Mouse (Mus musculus): ENCODE measurements at regions not wholly inside any gene's neighbourhood (a gene's known extent, or its start where the extent isn't known, plus 50 kb on each side); places are given as distances from the start of the nearest gene placed in this dataset.

DNA sequence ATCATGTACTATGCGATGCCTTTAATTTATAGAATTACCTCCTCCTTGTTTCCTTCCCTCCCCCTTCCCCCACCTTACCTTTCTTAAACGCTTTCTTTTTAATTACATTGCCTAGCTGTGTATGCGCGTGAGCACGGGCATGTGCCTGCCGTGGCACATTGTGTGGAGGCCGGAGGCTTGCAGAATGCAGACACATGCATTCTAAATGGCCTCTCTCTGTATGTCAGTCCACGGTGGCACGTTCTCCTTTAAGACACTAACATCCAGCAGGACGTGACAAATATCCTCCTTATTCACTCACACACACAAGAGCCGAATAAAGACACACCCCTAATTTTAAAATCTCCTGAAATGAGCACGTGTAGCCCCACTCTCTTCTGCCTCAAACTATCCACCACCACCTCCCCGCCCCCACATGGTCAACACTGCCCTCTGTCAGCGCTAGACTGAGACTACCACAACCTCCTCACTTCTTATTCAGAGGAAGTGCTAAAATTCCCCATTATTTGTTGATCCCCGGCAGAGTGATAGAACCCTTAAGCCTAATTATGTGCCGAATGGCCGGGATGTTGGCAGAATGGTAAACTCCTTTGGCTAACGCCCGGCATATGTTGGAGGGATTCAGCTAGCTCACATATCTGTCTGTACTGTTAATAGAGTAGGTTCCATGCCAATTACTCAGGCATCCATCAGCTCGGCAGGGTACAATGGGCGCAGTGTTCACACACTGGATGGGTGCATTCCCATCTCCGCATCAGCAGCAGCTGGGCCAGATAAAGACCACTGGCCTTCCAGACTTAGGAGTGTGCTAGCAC is 70.5 kb upstream of the Zfp217 start:
- DNase-seq (ENCODE audit: low read depth): peak; percentile 76

DNA sequence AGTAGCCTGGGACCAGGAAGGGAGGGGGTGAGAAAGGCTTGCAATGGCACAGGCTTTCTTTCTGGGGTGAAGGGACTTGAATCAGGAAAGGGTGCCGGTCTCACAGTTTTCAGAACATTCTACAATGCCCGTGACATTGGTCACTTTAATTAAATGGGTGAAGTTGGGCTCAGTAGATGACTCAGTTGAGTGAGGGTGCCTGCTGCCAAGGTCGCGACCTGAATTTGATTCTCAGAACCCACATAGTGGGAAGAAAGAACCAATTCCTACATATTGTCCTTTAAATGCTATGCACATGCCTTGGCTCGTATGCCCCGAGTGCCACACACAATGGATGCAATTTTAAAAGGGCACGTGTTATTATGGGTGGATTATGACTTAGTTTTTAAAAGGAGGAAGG is 68.4 kb upstream of the Zfp217 start:
- no peak for DNase-seq (ENCODE audit: low read depth)

DNA sequence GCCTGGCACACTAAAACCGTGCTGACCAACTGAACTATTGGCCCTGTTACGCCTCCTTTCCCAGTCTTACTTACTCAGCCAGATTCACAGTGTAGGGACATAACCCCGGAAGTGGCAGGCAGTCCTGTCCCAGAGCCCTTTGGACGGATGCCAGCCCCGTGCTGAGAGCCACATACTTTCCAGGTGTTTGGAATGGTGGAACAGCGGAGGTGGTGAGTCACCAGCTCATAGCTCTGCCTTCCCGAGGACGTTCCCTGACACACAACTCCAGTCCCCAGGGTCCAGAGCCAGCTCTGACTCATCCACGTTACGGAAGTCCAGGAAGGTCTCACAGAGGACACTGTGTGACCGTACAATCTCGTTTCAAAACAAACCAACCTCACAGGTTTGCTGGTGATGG is 61.2 kb upstream of the Zfp217 start:
- DNase-seq (ENCODE audit: low read depth): no peak

DNA sequence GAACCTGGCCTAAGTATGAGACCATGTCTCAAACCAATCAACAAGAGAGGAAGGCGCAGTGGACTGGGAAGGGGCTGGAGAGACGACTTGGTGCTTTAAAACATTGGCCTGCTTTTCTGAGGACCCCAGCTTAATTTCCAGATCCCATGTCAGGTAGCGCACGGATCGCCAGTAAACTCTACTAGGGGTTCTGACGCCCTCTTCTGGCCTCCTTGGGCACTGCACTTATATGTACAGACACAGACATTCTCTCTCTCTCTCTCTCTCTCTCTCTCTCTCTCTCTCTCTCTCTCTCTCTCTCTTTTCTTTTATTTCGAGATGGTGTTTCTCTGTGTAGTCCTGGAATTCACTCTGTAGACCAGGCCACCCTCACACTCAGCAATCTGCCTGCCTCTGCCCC is 60.0 kb upstream of the Zfp217 start:
- DNase-seq (ENCODE audit: low read depth): peak; percentile 58

DNA sequence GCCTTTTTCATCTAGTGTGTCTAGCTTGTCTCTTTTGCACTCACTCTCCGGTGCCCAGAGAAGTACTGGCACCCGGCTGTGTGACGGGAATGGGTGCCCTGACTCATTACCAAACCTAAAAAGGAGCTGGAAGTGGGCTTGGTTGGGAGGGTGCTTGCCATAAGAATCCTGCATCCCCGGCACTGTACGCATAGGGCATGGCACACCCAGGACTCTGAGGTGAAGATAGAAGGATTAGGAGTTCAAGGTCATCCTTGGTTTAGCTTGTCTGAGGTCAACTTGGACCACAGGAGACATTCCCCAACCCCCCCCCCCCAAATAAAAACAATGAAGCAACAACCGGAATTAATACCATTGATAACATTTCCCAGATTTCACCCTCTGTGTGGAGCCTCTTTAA is 59.5 kb upstream of the Zfp217 start:
- no peak for DNase-seq (ENCODE audit: low read depth)

DNA sequence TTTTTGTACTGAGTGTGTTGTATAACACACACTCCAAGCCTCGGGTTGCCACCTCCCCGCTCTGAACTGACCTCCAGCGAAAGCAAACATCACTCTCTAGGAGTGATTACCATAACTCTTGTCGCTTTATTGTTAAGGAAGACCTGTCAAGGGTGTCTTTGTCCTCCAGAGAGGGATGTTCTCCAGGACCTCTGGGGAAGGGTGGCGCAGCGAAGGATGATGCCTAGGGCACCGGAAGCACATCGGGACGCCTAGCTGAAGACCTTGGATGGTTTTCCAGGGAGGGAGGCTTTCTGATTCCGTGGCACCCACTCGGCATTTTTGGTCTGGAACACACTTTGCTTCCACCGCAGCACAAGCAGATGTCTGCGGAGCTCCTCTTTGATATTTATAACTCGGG is 59.0 kb upstream of the Zfp217 start:
- no peak for DNase-seq (ENCODE audit: low read depth)

DNA sequence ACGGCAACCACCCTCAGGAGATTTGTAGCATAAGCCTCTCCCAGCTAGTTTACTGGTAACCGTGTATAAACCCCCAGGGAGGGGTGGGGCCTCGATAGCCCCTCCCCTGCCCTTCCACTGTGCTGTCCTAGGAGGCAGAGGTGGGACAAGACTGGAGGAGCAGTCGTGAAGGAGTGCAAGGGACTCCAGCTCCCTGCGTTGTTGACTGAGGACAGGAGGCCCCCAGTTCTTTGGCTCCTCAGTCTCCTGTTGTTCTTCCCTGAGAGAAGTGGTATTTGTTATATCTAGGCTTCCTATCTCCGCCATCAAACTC is 58.5 kb upstream of the Zfp217 start:
- peak; percentile 67 for DNase-seq (ENCODE audit: low read depth)

DNA sequence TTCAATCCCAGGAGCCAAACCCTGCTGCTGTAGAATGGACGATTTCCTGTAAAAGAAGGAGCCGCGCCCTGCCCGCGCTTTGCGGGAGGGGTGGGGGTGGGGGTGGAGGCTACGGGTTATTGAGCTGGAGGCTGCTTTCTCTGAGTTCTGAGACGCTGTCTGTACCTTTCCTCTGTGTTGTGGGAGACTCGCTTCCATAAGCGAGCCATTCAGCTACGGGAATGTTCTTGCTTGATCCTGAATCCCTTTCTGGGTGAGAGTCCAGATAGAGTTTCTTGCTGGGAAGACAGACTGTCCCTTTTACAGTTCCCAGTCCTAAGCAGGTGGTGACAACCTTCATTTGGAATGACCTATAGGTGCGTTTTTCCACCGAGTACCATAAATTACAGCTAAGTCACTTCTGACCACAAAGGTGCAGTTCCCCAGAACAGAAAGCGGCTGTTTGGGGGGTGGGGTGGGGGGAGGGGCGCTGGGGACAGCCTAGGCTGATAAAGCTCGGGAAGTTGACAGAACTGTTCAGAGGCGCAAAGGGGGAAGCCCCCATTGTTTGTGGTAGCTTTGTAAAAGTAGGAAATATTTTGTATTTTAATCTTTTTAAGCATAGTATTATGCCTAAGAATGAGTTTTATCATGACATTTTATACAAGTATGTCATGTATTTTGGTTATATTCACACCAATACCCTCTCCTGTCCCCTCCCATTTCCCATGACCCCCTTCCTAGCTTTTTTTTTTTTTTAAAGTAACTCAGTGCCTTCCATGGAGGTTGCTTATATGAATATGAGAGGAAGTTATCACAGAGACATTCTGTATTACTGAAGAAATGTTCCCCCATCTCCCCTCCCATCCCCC is 57.9 kb upstream of the Zfp217 start:
- peak; percentile 81 for DNase-seq (ENCODE audit: low read depth)

DNA sequence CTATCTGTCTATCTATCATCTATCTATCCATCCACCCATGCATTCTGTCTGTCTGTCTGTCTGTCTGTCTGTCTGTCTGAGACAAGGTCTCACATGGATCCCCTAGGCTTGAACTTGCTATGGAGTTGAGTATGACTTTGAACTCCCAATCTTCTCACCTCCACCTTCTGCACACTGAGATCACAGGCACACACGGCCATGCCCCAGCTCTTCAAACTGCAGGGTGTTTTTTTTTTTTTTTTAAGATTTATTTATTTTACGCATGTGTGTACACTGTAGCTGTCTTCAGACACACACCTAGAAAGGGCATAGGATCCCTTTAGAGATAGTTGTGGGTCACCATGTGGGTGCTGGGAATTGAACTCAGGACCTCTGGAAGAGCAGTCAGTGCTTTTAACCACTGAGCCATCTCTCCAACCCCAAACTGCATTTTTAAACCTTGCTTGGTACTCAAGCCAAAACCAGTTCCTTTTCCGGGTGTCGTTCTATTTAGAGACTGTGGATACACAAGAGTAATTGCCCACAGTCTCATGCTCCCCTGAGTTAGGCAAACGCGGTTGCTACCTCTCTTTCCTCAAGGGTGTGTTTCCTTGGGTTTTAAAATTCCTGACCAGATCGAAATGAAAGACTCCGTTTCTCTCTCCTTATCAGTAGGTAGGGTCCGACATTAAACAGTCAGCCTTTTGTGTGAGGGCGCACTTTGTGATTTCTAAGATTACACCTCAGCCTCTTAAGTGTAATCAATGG is 57.0 kb upstream of the Zfp217 start:
- peak; percentile 72 for DNase-seq (ENCODE audit: low read depth)

DNA sequence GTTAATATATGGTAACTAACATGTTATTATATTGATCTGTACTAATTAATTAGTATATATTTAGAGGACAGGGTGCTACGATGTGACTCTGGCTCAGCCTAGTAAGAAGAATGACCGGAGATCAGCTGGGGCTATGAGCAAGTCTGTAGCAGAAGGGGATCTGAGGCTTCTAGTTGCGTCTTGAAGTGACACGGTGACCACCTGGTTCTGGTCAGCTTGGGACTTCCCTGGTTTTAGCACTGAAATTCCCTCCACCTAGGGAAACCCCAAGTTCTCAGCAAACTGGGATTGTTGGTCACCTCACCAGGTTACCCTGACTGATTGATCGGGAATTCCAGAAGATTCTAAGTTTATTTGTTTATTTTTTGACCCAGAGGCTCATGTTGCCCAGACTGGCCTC is 55.6 kb upstream of the Zfp217 start:
- DNase-seq (ENCODE audit: low read depth): no peak

DNA sequence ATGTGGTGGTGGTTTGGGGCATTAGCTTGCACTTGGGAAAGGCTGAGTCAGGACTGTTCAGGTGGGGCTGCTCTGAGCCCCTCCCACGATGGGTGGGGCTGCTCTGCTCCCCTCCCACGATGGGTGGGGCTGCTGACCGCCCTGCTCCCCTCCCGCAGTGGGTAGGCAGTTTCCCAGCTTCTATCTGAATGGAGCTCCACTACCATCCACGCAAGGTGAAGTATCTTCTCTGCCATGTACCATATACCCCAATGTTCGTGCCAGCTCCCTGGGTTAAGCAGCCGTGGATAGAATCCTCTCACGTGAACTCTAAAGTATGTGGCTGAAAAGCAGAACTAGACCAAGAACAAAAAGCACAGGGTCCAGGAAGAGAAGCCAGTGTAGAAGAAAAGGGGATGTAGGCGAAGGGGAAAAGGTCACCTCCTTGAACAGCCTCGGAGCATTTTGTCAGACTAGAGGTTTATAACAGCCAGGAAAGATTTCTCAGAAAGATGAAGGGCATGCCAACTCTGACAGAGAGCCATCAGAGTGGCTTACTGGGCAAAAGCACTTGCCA is 54.0 kb upstream of the Zfp217 start:
- no peak for DNase-seq (ENCODE audit: low read depth)
